Mouse (Mus musculus) adrenal gland (tissue): Measurements from ENCODE around the gene Mchr1.

Source experiments
- intact Hi-C: fragments of 180-260 bp; cut with DNase I; formaldehyde crosslinking; loops from one replicate; pipeline ENCODE4 v1.15.1; 2025

The Mchr1 gene

DNA sequence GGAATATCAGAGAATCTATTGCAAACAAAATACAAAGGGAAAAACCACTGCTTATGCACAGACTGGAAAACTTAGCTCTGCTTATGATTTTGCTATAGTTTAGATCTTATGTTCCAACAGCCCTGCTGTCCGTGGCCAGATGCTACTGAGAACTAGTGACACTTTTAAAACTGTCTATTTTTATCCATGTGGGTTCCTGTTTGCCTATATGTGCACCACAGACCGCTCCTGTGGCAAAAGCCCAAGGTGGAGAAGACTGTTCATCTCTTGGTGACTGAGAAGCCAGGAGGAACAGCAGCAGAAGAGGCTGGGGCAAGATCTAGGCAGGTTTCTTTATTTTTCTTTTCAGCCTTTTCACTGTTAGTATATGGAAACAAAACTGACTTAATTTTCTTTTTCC, 32.1 kb downstream of the Mchr1 start:
- intact Hi-C loops: no loop called here

DNA sequence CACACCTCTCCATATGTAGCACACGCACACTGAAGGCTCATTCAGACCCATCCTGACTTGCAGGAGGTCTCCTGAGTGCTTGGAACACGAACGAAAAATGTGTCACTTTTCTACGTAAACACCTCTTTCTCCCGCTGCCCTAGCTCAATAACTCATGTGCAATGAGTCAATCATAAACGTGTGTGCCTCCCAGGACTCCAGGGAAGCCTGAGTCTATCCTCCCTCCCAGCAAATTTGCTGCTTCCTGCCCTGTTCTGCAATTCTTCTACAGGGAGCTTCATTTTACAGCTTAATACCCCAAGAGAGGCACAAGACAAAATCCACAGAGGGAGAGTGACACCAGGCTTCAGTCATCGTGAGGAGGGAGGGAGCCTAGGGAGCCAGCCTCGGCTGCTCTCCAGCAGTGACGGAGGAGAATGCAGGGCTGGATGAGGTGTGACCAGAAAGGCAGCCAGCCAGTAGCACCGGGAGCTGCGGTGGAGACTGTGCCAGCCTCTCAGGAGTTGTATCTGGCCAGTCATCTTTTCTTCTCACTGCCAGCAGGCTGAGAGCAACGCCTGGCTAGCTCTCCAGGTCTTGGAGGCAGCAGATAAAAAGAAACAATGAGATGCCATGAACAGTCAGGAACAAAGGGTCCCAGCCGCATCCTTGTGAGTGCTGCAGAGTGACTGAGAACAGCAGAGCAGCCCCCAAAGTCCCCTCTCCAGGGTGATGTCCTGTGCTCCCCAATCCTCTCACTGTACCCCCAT, 37.2 kb downstream of the Mchr1 start:
- intact Hi-C loops: no loop called here

DNA sequence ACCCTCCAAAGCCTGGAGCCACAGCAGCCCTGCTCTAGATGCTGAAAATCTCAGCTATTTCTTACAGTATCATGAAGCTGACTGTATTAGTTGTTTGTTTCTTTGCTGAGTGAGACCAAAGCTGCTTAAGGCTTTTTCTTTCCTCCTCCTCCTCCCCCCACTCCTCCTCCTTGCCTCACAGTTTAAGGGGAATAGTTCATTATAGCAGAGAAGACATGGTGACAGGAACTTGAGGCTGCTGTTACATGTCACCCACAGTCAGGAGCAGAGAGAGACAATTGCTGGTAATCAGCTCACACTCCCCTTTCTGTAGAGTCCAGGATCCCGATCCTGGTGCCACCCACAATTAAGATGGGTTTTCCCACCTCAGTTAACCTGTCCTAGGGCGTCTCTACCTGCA, 38.1 kb downstream of the Mchr1 start:
- intact Hi-C loops: no loop called here

DNA sequence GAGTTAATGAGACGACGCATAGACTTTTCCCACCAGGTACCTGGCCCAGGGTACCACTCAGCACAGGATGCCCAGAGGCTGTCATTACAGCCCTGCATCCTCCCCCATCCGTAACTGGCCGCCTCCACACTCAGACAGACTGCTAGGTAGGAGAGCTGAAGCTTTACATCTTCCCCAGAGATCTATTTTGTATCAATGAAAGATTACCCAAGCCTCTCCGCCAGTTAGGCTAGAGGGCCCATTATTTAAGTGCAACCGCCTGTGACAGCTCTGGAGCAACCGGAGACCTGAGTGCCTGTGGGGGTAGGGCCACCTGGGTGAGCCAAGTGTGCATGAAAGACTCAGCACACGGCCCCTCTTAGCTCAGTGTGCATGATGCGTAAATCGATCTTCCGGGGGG, 42.6 kb downstream of the Mchr1 start:
- intact Hi-C loops: no loop called here

DNA sequence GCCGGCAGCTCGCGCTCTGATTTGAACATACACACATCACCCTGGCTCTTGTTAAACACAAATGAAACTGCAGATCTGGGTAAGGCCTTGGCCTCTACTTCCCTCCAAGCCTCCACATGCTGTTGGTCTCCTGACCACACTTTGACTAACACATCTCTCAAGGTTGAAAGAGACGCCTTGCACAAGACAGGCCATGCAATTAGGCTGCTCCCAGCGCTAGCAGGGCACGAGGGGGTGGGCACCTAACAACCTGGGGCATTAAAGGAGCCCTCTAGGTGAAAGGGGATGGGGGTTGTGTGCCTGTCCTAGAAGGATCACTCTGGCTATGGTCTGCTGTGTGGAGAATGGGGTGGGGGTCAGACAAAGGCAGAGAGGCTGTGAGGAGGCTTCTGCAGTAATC, 43.4 kb downstream of the Mchr1 start:
- intact Hi-C loops: no loop called here

DNA sequence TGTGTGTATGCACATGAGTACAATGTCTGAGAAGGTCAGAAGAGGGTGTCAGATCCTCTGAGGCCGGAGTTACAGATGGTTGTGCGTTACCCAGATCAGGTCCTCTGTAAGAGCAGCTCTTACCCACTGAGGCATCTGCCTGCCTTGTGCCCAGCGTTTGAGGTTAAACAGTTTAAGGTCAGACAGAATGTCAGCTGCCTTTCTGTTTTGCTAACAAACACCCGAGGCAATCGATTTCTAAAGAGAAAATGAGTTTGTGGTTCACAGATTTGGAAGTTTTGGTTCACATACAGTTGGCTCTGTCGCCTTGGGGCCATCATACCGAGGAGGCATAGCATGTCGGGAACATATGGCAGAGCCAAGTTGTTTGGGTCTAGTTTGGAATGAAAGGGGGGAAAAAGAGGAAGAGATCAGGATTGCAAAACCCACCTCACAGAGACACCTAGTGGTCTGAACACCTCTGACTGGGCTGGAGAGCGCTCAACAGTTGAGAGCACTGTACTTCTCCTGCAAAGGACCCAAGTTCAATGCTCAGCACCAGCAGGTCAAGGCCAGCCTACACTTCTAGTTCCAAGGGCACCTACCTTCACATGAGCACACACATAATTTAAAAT, 48.9 kb downstream of the Mchr1 start:
- intact Hi-C loops: no loop called here
